In the genomic region with DNA sequence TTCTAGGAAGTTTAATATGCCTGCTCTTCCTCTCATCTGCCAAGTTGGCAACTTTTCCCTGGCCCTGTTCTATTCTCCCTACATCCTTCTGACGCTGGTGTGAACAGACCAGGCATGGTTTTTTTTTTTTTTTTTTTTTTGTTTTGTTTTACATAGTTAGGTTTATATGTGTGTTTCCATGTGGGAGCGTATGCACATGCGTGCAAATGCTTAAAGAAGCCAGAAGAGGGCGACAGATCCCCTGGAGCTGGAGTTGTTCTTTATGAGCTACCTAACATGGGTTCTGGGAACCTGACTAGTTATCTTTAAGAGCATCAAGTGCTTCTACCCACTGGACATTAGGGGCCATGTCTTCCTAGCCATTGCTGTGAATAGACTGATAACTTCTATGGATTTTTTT, we compare ENCODE assay signal across 12 mouse cellular contexts.
A peak's percentile ranks its signal among the peaks of the same experiment; 100 is the strongest.
DNase-seq lines count a peak whose midpoint lies in the region; ATAC-seq and TF ChIP-seq lines count a peak whose summit lies in the region.
"Had no signal": no experiment of that assay in that cellular context is flagged by ENCODE, and none has a peak within 500 bp of the region (broad histone marks: within the 10 kb centered on the region; RNA-seq: fewer than 3 reads in every experiment).

No protein-coding gene starts in this region.

- H3K27ac ChIP-seq in layer of hippocampus, adult 2 months = no peak overlapping the region
- H3K27ac ChIP-seq: heart, embryonic 13.5 days; hindbrain, embryonic 15.5 days; left cerebral cortex, adult 2 months had no signal

- DNase-seq in CD4-positive, CD25-positive, alpha-beta regulatory T cell, adult 2 months (ENCODE audit: low read depth, low spot score) = peak; percentile 4
- DNase-seq in layer of hippocampus, adult 2 months (ENCODE audit: low spot score in 2 of 2) = no peak
- DNase-seq in layer of hippocampus, adult 9-10 months (ENCODE audit: low spot score) = no peak
- peak; percentile 9 for DNase-seq in NIH3T3 (ENCODE audit: low read depth)
- peak; percentile 12 for DNase-seq in induced T-regulatory cell, adult 2 months (ENCODE audit: low read depth)
- no peak for DNase-seq in thymus, postnatal 14 days
- no peak for DNase-seq in right cerebral cortex, adult 2 months (ENCODE audit: low spot score in 2 of 2)
- DNase-seq: cerebellum, postnatal 36 days had no signal

- TF ChIP-seq CTCF in layer of hippocampus, adult 2 months (conservative IDR thresholded peaks at IDR 0.05) = peak; percentile 49

- no peak for ATAC-seq in CD4-positive, CD25-positive, alpha-beta regulatory T cell, adult 4 months

- no peak overlapping the region for H3K4me3 ChIP-seq in layer of hippocampus, adult 2 months
- H3K4me3 ChIP-seq: heart, embryonic 13.5 days; hindbrain, embryonic 15.5 days; left cerebral cortex, adult 2 months had no signal

Comparison
In these comparisons a context has a peak if more than half of its experiments do, and no peak if none do; other contexts are left out.
1. DNase-seq: peak in CD4-positive, CD25-positive, alpha-beta regulatory T cell, adult 2 months (single experiment), NIH3T3 (single experiment) and induced T-regulatory cell, adult 2 months (single experiment); none in layer of hippocampus, adult 2 months (0 of 2), layer of hippocampus, adult 9-10 months (single experiment), thymus, postnatal 14 days (single experiment) and right cerebral cortex, adult 2 months (0 of 2).